Mouse (Mus musculus) cortical plate, adult 2 months (tissue): Measurements from ENCODE around the gene Mark3.

Source experiments
- CTCF ChIP-seq: fragments of 200-500 bp; IDR thresholded peaks from 2 replicates; pipeline ENCODE4 v1.5.1; 2011; ENCODE audit warnings: mild to moderate bottlenecking, control low read depth, low read length; ENCODE audit not compliant: insufficient read depth; ENCODE audit errors: extremely low read depth
- POLR2A ChIP-seq: fragments of 200-500 bp; IDR thresholded peaks from 2 replicates; pipeline ENCODE4 v1.6.1; 2011; ENCODE audit warnings: mild to moderate bottlenecking, low read length, control low read depth; ENCODE audit not compliant: insufficient read depth; ENCODE audit errors: extremely low read depth

DNA sequence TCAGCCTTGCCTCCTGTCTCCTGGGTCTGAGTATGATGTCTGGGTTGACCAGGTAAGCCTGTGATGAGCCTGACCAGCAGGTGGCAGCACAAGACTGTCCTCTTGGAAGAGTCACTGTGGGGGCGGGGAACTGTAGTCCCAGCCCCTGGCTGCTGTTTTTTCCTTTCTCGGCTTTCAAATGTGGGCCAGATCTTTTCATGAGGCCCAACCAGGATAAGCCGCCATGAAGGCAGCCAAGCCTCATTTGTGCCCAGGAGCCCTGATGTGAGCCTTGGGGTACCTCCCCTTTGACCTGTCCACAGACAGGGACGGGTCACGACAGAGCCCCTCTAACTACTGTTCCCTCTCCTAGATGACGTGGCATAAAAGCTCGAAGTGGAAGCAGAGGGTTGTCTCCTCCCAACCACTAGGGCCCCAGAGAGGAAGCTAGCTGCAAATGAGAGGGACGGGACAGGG is 94.2 kb downstream of the Mark3 start:
- TF ChIP-seq CTCF (peak; percentile 96), POLR2A (peak; percentile 65; the same call in 1 of the 2 replicates)
